Mouse (Mus musculus) E14TG2a.4 (cell line): Measurements from ENCODE around the gene Myh6.

Experiments
- CTCF ChIP-seq: conservative IDR thresholded peaks from 2 replicates; pipeline ENCODE4 v1.5.1; 2014; ENCODE audit warnings: low read length
- POU5F1 ChIP-seq: IDR thresholded peaks from 2 replicates; pipeline ENCODE4 v1.6.1; 2014; ENCODE audit warnings: low read length, borderline replicate concordance

- TF ChIP-seq CTCF: no peak
- TF ChIP-seq POU5F1: no peak
Observed at GRCm38 (mm10) chr14:54927296-54927695, 39.4 kb downstream of the Myh6 start.
